Mouse (Mus musculus) embryo, embryonic 11.5 days (tissue): Measurements from ENCODE around the gene Calml4.

ENCODE experiments used
- DNase-seq: peaks from one replicate; pipeline ENCODE4 v3.0.0-alpha.2; 2012; ENCODE audit warnings: low read depth, low spot score

Gene Calml4

DNA sequence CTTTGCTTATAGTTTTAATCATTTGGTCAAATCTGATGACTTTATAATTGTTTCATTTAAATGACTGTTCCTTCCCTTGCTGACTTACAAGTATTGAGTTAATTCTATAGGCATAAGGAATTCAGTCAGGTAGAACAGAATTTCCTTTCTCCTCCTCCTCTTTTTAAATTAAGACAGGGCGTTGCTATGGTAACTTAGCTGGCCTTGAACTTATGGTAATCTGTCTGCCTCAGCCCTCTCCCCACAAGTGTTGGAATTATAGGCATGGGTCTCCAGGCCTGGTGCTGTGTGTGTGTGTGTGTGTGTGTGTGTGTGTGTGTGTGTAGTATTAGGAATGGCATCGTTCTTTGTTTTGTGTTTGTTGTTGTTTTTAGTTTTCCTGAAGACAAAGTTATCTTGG, 43.9 kb downstream of the Calml4 start:
- DNase-seq = no peak

DNA sequence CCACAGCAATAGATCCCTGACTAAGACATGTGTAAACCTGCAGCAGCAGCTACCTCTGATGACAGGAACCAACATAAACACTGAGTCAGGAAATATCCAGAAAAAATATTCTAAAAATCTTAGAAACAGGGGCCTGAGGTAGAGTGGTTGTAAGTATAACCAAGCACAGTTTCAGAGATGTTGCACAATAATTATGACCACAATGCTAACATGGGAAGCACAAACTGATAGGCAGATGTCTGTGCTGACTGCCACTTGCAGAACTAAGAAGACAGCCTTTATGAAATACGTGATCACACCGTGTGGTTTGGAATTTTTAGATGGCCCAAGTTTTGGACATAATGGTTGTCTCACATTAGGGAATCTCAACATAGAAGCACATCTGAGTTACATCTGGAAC, 46.0 kb downstream of the Calml4 start:
- no peak for DNase-seq

DNA sequence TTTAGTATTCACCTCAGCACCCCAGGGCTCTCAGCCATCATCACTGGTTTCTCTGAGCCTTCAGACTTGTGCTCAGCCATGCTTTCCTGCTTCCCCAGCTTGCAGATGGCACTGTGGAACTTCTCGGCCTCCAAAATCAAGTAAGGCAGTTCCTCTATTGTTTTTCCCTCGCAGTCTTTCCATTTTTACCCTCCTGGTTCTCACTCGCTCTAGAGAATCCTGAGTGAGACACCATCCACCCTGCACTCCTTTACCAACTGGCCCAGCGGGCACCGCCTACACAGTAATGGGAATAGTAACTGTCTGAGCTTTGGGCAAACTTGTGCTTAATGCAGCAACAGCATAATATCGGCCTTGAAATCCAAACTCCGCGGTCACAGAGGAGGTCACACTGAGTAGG, 47.2 kb downstream of the Calml4 start:
- no peak for DNase-seq

DNA sequence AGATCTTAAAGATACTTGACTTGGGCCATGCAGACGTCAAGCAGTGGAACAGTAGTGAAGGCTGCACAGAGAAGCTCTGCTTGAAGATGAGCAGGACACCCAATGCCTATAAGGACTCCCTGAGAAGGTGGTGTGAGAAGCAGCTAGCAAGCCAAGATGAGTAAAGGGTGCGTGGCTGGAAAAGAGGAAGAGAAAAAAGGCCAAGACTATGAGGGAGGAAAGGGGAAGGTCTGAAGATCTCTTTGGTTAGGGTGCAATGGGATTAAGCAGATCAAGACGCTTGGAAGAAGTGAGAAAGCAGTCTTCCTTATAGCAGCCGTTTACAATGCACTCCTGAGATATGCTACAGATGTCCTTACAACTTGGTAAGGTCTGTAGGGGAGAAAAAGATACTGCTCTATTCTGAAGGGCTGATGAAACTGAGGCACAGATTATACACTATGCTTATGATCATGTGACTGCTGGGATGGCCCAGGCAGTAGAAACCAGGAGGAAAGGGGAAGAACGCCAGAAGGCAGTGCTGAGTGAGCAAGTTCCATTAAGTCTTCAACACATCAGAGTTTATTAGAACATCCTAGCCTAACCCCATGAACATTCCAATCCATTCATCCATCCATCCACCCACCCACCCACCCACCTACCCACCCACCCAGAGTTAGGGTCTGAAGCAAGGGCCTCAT, 55.6 kb downstream of the Calml4 start:
- DNase-seq = no peak

DNA sequence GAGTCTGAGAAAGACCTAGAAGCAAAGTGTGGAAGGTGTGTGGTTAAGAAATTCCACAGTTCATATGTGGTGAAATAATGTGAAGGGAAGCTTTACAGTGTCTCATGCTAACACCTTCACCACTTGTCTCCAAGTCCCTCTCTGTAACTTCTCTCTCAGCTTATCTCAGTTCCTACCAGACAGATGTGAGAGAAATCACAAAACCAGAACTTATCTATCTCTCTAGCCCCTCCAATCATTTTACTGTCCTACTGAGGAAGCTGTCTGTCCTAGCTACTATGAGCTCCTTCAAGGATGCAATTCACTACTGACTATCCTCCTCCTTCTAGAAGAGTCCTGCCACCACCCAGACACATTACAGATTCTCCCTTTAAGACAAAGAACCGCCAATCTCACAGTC, 59.2 kb downstream of the Calml4 start:
- no peak for DNase-seq

DNA sequence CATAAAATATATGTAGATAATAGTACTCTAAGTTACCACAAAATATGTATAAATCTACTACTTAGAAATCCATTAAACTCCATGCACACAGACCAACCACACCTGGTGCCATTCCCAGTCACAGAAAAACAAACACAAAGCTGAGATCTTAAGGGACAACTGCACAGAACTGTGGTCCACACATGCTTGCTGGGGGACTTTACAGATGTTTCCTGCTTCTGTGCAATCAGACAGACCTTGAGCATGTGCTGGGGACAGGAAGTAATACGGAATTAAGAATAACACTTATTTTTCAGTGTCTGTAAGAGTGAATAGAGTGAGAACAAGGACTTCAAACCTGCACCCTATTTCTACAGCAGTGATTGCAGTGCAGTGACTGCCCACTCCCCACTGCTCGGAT, 63.0 kb downstream of the Calml4 start:
- no peak for DNase-seq

DNA sequence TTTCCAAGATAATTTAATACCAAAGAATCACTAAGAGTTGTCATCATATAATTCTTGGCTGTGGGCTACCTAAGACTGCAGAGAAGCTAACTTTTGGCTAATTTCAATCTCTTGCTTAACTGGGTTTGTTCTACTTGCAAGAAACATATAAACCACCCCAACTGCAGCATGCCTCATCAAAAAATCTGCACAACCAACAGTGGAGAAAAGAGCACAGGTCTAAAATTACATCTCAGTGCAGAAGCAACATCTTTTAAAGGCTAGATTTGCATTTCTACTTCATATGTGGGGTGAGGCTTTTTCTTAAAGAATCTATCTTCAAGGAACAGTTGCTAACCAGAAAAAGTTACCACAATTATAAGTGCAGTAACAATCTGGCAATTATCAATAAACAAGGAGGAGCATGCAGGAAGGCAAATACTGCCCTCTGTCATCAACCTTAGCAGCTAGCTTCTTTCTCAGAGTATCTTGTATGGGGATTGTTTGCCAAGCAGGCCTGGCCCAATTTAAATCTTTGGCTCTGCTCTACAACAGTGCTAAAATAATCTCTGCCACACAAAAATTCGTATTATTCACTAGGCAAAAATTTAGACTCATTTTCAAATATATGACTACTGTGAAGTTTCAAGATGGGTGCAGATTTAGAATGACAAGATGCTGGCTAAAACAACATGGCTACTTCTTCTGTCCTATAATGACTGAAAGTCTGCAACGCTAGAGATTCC, 67.2 kb downstream of the Calml4 start:
- DNase-seq = no peak
